Mouse (Mus musculus) E14TG2a.4 (cell line): ENCODE data around the gene Lrfn5.

ENCODE experiments used
- H3K27me3 ChIP-seq: 2 replicates; pipeline ENCODE4 v1.6.1; 2014; ENCODE audit warnings: low read length, control low read depth; ENCODE audit not compliant: insufficient read depth
- H3K36me3 ChIP-seq: 2 replicates; pipeline ENCODE4 v1.6.1; 2014; ENCODE audit warnings: low read length, control low read depth; ENCODE audit not compliant: insufficient read depth
- H3K4me1 ChIP-seq: replicated peaks from 2 replicates; pipeline ENCODE4 v1.6.1; 2014; ENCODE audit warnings: low read depth, low read length, control low read depth
- H3K4me3 ChIP-seq: replicated peaks from 2 replicates; pipeline ENCODE4 v1.5.1; 2014; ENCODE audit warnings: mild to moderate bottlenecking, low read length
- H3K9me3 ChIP-seq: 2 replicates; pipeline ENCODE4 v1.6.1; 2014; ENCODE audit warnings: low read length, control low read depth
- CTCF ChIP-seq: conservative IDR thresholded peaks from 2 replicates; pipeline ENCODE4 v1.5.1; 2014; ENCODE audit warnings: low read length
- NANOG ChIP-seq: IDR thresholded peaks from 2 replicates; pipeline ENCODE4 v1.6.1; 2014; ENCODE audit warnings: borderline replicate concordance, low read length, mixed read lengths
- POU5F1 ChIP-seq: IDR thresholded peaks from 2 replicates; pipeline ENCODE4 v1.6.1; 2014; ENCODE audit warnings: low read length, borderline replicate concordance

Gene Lrfn5

DNA sequence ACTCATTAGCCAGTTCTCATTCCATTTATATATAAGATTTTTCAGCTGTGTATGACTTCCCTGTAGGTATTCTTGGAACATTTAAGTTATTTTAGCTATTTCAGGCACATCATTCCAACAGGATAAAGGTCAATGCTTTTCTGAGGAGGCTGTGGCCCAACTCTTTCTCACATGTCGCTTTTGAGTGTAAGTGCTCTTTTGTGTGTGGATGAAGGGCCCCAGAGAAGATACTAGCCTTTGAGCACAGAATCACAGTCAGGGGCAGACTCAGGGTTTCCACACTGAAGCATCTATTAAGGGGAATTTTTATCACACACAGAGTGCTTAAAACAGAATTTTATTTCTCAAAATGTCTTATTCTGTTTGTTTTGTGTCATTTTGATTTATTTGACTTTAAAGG lies 331.2 kb downstream of the Lrfn5 start:
- TF ChIP-seq CTCF = no peak
- no peak for TF ChIP-seq POU5F1
- TF ChIP-seq NANOG = no peak
- H3K9me3 ChIP-seq = no peaks in the 10 kb centered on the region
- no peaks in the 10 kb centered on the region for H3K36me3 ChIP-seq
- no peak overlapping the region for H3K4me3 ChIP-seq
- H3K27me3 ChIP-seq = no peaks in the 10 kb centered on the region
- no peaks in the 10 kb centered on the region for H3K4me1 ChIP-seq
